Mouse (Mus musculus): Measurements from ENCODE around the gene Nr1d1. TPM values are rescaled to one million over a fixed set of nuclear protein-coding genes. Genes with fewer than 3 reads are reported as not detected.

Gene Nr1d1
- total RNA-seq, 1 experiment: 2.9 TPM

- TF ChIP-seq CHD2 (IDR thresholded peaks at IDR 0.05; ENCODE audit: low read depth, low read length): no peak
- TF ChIP-seq HCFC1 (IDR thresholded peaks at IDR 0.05; ENCODE audit: borderline replicate concordance, insufficient read depth, low read length): no peak
- peak; percentile 76 for TF ChIP-seq ZNF384 (IDR thresholded peaks at IDR 0.05; ENCODE audit: low read depth, low read length)
- TF ChIP-seq MAFK (IDR thresholded peaks at IDR 0.05; ENCODE audit: insufficient read depth, low read depth, low read length): no peak
- TF ChIP-seq ZC3H11A (IDR thresholded peaks at IDR 0.05; ENCODE audit: borderline replicate concordance, low read depth, low read length): no peak
- DNase-seq (ENCODE audit: low read depth, low spot score): no peak
Observed at GRCm38 (mm10) chr11:98735111-98735510, 40.0 kb downstream of the Nr1d1 start.

GRCm38 (mm10) chr11:98734020-98734419 is 41.1 kb downstream of the Nr1d1 start:
- Histone ChIP-seq H3K4me3 (ENCODE audit: insufficient read depth in 1 of 2, low read depth in 1 of 2, low read length in 2 of 2, poor library complexity in 1 of 2, severe bottlenecking in 1 of 2) (no peak overlapping the region), H3K27ac (ENCODE audit: insufficient read depth, low read depth, low read length, poor library complexity, severe bottlenecking) (no peak overlapping the region), H3K4me1 (ENCODE audit: control insufficient read depth in 2 of 2, insufficient read depth in 2 of 2, low read length in 2 of 2, poor library complexity in 1 of 2) (peaks cover 3 to 8% of the 10 kb centered on the region in 2 experiments; a peak in 2 of 4 replicates), H3K36me3 (ENCODE audit: control insufficient read depth, insufficient read depth, low read length, poor library complexity, severe bottlenecking) (no peaks in the 10 kb centered on the region), H3K9me3 (ENCODE audit: control insufficient read depth, insufficient read depth, low read depth, low read length) (no peaks in the 10 kb centered on the region), H3K9ac (ENCODE audit: insufficient read depth, low read depth, low read length, poor library complexity, severe bottlenecking) (no peak overlapping the region)
- TF ChIP-seq CHD2 (IDR thresholded peaks at IDR 0.05; ENCODE audit: low read depth, low read length) (no peak), ZNF384 (IDR thresholded peaks at IDR 0.05; ENCODE audit: low read depth, low read length) (0 out of 2 replicates have a peak, but pooled peaks have one; percentile 11), ZC3H11A (IDR thresholded peaks at IDR 0.05; ENCODE audit: borderline replicate concordance, low read depth, low read length) (0 out of 2 replicates have a peak, but pooled peaks have one; percentile 35)
- no peak for DNase-seq (ENCODE audit: low read depth, low spot score)
- in situ Hi-C loops (cut with MboI; ENCODE audit: low sequenced_read_pairs in 2 of 2, unreplicated experiment in 2 of 2): loop anchor here in 1 of 2 experiments (10.0 kb wide), 1 partner anchor 51 kb away; no protein-coding TSS in a partner anchor

More at GRCm38 (mm10) chr11:98735111-98735510, 40.0 kb downstream of the Nr1d1 start:
- in situ Hi-C loops (cut with MboI; ENCODE audit: low sequenced_read_pairs in 2 of 2, unreplicated experiment in 2 of 2): loop anchor here in 1 of 2 experiments (10.0 kb wide), 1 partner anchor 50 kb away; no protein-coding TSS in a partner anchor
- Histone ChIP-seq H3K9me3 (ENCODE audit: control insufficient read depth, insufficient read depth, low read depth, low read length) (no peaks in the 10 kb centered on the region), H3K9ac (ENCODE audit: insufficient read depth, low read depth, low read length, poor library complexity, severe bottlenecking) (no peak overlapping the region), H3K4me3 (ENCODE audit: insufficient read depth in 1 of 2, low read depth in 1 of 2, low read length in 2 of 2, poor library complexity in 1 of 2, severe bottlenecking in 1 of 2) (no peak overlapping the region), H3K27ac (ENCODE audit: insufficient read depth, low read depth, low read length, poor library complexity, severe bottlenecking) (no peak overlapping the region), H3K36me3 (ENCODE audit: control insufficient read depth, insufficient read depth, low read length, poor library complexity, severe bottlenecking) (no peaks in the 10 kb centered on the region), H3K4me1 (ENCODE audit: control insufficient read depth in 2 of 2, insufficient read depth in 2 of 2, low read length in 2 of 2, poor library complexity in 1 of 2) (peaks cover 5 to 16% of the 10 kb centered on the region in 2 experiments; a peak in 2 of 4 replicates)

- H3K4me1 ChIP-seq (ENCODE audit: control insufficient read depth in 2 of 2, insufficient read depth in 2 of 2, low read length in 2 of 2, poor library complexity in 1 of 2): no peaks in the 10 kb centered on the region
- H3K4me3 ChIP-seq (ENCODE audit: insufficient read depth in 1 of 2, low read depth in 1 of 2, low read length in 2 of 2, poor library complexity in 1 of 2, severe bottlenecking in 1 of 2): no peak overlapping the region
- no peak for DNase-seq (ENCODE audit: low read depth, low spot score)
- H3K9ac ChIP-seq (ENCODE audit: insufficient read depth, low read depth, low read length, poor library complexity, severe bottlenecking): no peak overlapping the region; the same call in 1 of the 2 replicates
- TF ChIP-seq ZNF384 (IDR thresholded peaks at IDR 0.05; ENCODE audit: low read depth, low read length) (no peak), CHD2 (IDR thresholded peaks at IDR 0.05; ENCODE audit: low read depth, low read length) (no peak), MAFK (IDR thresholded peaks at IDR 0.05; ENCODE audit: insufficient read depth, low read depth, low read length) (no peak), HCFC1 (IDR thresholded peaks at IDR 0.05; ENCODE audit: borderline replicate concordance, insufficient read depth, low read length) (no peak), ZC3H11A (IDR thresholded peaks at IDR 0.05; ENCODE audit: borderline replicate concordance, low read depth, low read length) (no peak)
- H3K36me3 ChIP-seq (ENCODE audit: control insufficient read depth, insufficient read depth, low read length, poor library complexity, severe bottlenecking): no peaks in the 10 kb centered on the region
- no peak overlapping the region for H3K27ac ChIP-seq (ENCODE audit: insufficient read depth, low read depth, low read length, poor library complexity, severe bottlenecking)
- in situ Hi-C loops (cut with MboI; ENCODE audit: low sequenced_read_pairs in 2 of 2, unreplicated experiment in 2 of 2): loop anchor here in 1 of 2 experiments (10.0 kb wide), 1 partner anchor 54 kb away; no protein-coding TSS in a partner anchor
- no peaks in the 10 kb centered on the region for H3K9me3 ChIP-seq (ENCODE audit: control insufficient read depth, insufficient read depth, low read depth, low read length)
Observed at GRCm38 (mm10) chr11:98731134-98731533, 44.0 kb downstream of the Nr1d1 start.

- in situ Hi-C loops (cut with MboI; ENCODE audit: low sequenced_read_pairs in 2 of 2, unreplicated experiment in 2 of 2): loop anchor here in 1 of 2 experiments (10.0 kb wide), 1 partner anchor 54 kb away; no protein-coding TSS in a partner anchor
- H3K36me3 ChIP-seq (ENCODE audit: control insufficient read depth, insufficient read depth, low read length, poor library complexity, severe bottlenecking): no peaks in the 10 kb centered on the region
- no peak overlapping the region for H3K4me3 ChIP-seq (ENCODE audit: insufficient read depth in 1 of 2, low read depth in 1 of 2, low read length in 2 of 2, poor library complexity in 1 of 2, severe bottlenecking in 1 of 2)
- no peak for TF ChIP-seq ZC3H11A (IDR thresholded peaks at IDR 0.05; ENCODE audit: borderline replicate concordance, low read depth, low read length)
- TF ChIP-seq MAFK (IDR thresholded peaks at IDR 0.05; ENCODE audit: insufficient read depth, low read depth, low read length): no peak
- no peak for TF ChIP-seq HCFC1 (IDR thresholded peaks at IDR 0.05; ENCODE audit: borderline replicate concordance, insufficient read depth, low read length)
- TF ChIP-seq CHD2 (IDR thresholded peaks at IDR 0.05; ENCODE audit: low read depth, low read length): no peak
- TF ChIP-seq ZNF384 (IDR thresholded peaks at IDR 0.05; ENCODE audit: low read depth, low read length): no peak
- no peaks in the 10 kb centered on the region for H3K4me1 ChIP-seq (ENCODE audit: control insufficient read depth in 2 of 2, insufficient read depth in 2 of 2, low read length in 2 of 2, poor library complexity in 1 of 2)
- DNase-seq (ENCODE audit: low read depth, low spot score): no peak
- H3K9ac ChIP-seq (ENCODE audit: insufficient read depth, low read depth, low read length, poor library complexity, severe bottlenecking): no peak overlapping the region
- no peak overlapping the region for H3K27ac ChIP-seq (ENCODE audit: insufficient read depth, low read depth, low read length, poor library complexity, severe bottlenecking)
- H3K9me3 ChIP-seq (ENCODE audit: control insufficient read depth, insufficient read depth, low read depth, low read length): no peaks in the 10 kb centered on the region
Observed at GRCm38 (mm10) chr11:98730727-98731126, 44.4 kb downstream of the Nr1d1 start.

Data from ES-E14 (cell line).